Mouse (Mus musculus): ENCODE results near the gene Lsm4.

- TF ChIP-seq CTCF (IDR thresholded peaks at IDR 0.05; ENCODE audit: low read depth, low read length): no peak
- no peak for TF ChIP-seq POLR2AphosphoS5 (IDR thresholded peaks at IDR 0.05; ENCODE audit: insufficient replicate concordance, low read depth, low read length)
- no peak for TF ChIP-seq GATA1 (IDR thresholded peaks at IDR 0.05; ENCODE audit: borderline replicate concordance, low read length)
These were observed 18.9 kb upstream of the Lsm4 start for GRCm38 (mm10) chr8:70654121-70654520.
